Mouse (Mus musculus) brain, adult 10 weeks (tissue): ENCODE measurements around the gene Clpx. TPM values are rescaled to one million over a fixed set of nuclear protein-coding genes. Genes with fewer than 3 reads are reported as not detected.

ENCODE experiments used
- polyA plus RNA-seq: library from polyadenylated mRNA; stranded (reverse); fragments of 350-450 nt; fragmentation: Illumina TruSeq; extraction: RNeasy Lipid Tissue Mini Kit (QIAGEN cat#74804); gene quantifications from one replicate; pipeline ENCODE4 v1.2.3, GENCODE M21; 2015; ENCODE audit warnings: low read depth, low replicate concordance

Clpx gene
- 27.0 TPM for polyA plus RNA-seq

GRCm38 (mm10) chr9:65293973-65294715 is at the start of gene Clpx:
Gene Clpx (plus strand): TSS chr9:65294260.

GRCm38 (mm10) chr9:65264959-65265358 is 29.1 kb upstream of the Clpx start, which contains the start of gene Cilp:
Gene Cilp (plus strand): TSS chr9:65265180.

GRCm38 (mm10) chr9:65345854-65346475 is 51.9 kb downstream of the Clpx start, which contains the start of gene Pdcd7:
Gene Pdcd7 (plus strand): TSS chr9:65346104.

GRCm38 (mm10) chr9:65360641-65361448 is 66.8 kb downstream of the Clpx start, which contains the start of gene Ubap1l:
Gene Ubap1l (plus strand): TSS chr9:65361041.

Other genes starting within 250 kb of the Clpx start
- 17.2 TPM for gene Igdcc4, start 192.8 kb upstream of the Clpx start, polyA plus RNA-seq
- 0.94 TPM for gene Igdcc3, start 153.1 kb upstream of the Clpx start, polyA plus RNA-seq
- 2.6 TPM for gene Parp16, start 98.9 kb upstream of the Clpx start, polyA plus RNA-seq
- gene Cilp, start 29.1 kb upstream of the Clpx start, polyA plus RNA-seq, result not detected
- 21.8 TPM for gene Pdcd7, start 51.8 kb downstream of the Clpx start, polyA plus RNA-seq
- 7.9 TPM for gene Ubap1l, start 66.8 kb downstream of the Clpx start, polyA plus RNA-seq
- 0.19 TPM for gene Kbtbd13, start 97.4 kb downstream of the Clpx start, polyA plus RNA-seq
- 4.6 TPM for gene Rasl12, start 104.2 kb downstream of the Clpx start, polyA plus RNA-seq
- not detected for gene Slc51b, start 128.7 kb downstream of the Clpx start, polyA plus RNA-seq
- gene Mtfmt, start 141.5 kb downstream of the Clpx start, polyA plus RNA-seq, result 16.7 TPM
- gene Spg21, start 166.7 kb downstream of the Clpx start, polyA plus RNA-seq, result 34.6 TPM
- 1.2 TPM for gene Ankdd1a, start 225.9 kb downstream of the Clpx start, polyA plus RNA-seq